Mouse (Mus musculus): ENCODE data around the gene Prrg2.

DNA sequence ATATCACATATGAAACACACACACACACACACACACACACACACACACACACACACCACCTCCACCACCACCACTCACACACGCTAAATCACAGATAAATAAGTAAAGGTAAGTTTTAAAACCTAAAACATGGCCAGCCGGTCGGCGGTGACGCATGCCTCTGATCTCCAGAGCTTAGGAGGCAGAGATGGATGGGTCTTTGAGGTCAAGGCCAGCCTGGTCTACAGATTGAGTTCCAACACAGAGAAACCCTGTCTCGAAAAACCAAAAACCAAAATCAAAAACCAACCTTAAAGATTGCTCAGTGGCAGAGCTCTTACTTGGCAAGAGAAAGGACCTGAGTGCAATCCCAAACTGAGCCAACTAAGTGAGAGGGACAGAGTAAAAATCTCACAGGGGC is 37.6 kb upstream of the Prrg2 start:
- TF ChIP-seq CTCF (IDR thresholded peaks at IDR 0.05; ENCODE audit: low read depth, low read length) (no peak), POLR2A (IDR thresholded peaks at IDR 0.05; ENCODE audit: borderline replicate concordance, low read depth, low read length) (no peak)

Measured in bone marrow macrophage, adult 2 months (primary cell).